ENCODE assay signal across 8 mouse cellular contexts in the genomic region with DNA sequence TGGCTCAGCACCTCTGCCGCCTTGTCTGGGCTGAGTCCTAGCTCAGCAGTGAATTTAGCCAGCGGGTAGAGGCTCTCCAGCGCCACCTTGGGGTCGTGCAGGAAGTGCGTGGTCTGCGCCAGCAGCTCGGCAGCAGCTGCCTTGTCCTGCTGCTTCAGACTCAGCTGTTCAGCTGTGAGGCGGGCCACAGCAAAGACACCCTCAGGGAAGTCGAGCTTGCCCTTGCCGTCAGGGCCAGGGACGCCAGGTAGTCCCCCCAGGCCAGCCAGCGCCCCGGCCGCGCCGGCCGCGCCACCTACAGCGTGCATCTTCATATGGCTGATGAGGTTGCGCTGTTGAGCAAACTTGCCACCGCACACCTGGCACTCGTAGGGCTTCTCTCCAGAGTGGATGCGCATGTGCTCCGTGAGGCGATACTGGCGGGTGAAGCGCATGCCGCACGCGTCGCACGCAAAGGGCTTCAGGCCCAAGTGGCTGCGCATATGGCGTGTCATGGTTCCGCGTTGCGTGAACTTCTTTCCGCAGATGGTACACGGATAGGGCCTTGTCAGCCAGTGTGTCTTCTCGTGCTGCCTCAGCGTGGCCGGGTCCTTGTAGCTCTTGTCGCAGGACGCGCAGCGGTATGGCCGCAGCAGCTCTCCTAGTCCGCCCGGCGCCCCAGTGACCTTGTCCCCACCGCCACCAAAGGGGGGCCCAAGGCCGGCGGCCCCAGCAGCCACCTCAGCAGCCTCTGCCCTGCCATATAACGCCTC. TPM values are rescaled to one million over a fixed set of nuclear protein-coding genes. Genes with fewer than 3 reads are reported as not detected.
DNase-seq lines count a peak whose midpoint lies in the region; ATAC-seq and TF ChIP-seq lines count a peak whose summit lies in the region.

No protein-coding gene starts in this region.

- H3K4me3 ChIP-seq in bone marrow, adult 2 months (replicated peaks; ENCODE audit: control insufficient read depth, low read depth, low read length), result peak overlapping the region; percentile 48
- H3K4me3 ChIP-seq in forebrain, embryonic 14.5 days (ENCODE audit: low read depth, low read length), result peak overlapping the region; percentile 19; the same call in 1 of the 2 replicates
- peak overlapping the region; percentile 77 for H3K4me3 ChIP-seq in lung, embryonic 14.5 days (ENCODE audit: low read depth, low read length)

- peaks cover 23% of the 10 kb centered on the region for H3K36me3 ChIP-seq in forebrain, embryonic 14.5 days (ENCODE audit: control insufficient read depth, insufficient read depth, low read length)
- H3K36me3 ChIP-seq in lung, embryonic 14.5 days (ENCODE audit: insufficient read depth), result peaks cover 67% of the 10 kb centered on the region

- H3K9ac ChIP-seq in forebrain, embryonic 14.5 days (ENCODE audit: low read length), result peak overlapping the region; percentile 17; the same call in 1 of the 2 replicates
- peak overlapping the region; percentile 91 for H3K9ac ChIP-seq in lung, embryonic 14.5 days

- DNase-seq in CD8-positive naive resting alpha-beta T cell, adult 2 months (ENCODE audit: low read depth in 2 of 2, low spot score in 2 of 2), result peak; percentile 73 to 84
- peak; percentile 66 for DNase-seq in forebrain, embryonic 14.5 days (ENCODE audit: low spot score)
- peak; percentile 76 for DNase-seq in heart, postnatal 25 days (ENCODE audit: low spot score)
- DNase-seq in kidney, postnatal 4 days, result peak; percentile 88 to 89
- peak; percentile 87 for DNase-seq in lung, embryonic 14.5 days
- peak; percentile 82 for DNase-seq in thymus, postnatal 25 days

- peak; percentile 93 for TF ChIP-seq CTCF in bone marrow, adult 2 months (IDR thresholded peaks at IDR 0.05; ENCODE audit: control insufficient read depth, insufficient read depth, low read length)
- peak; percentile 90 for TF ChIP-seq CTCF in lung, embryonic 14.5 days (IDR thresholded peaks at IDR 0.05; ENCODE audit: low read depth)

- no peak for ATAC-seq in forebrain, embryonic 14.5 days
- no peak for ATAC-seq in lung, embryonic 14.5 days (ENCODE audit: insufficient read depth)
- peak; percentile 65 for ATAC-seq in neutrophil, adult 5-6 weeks (ENCODE audit: extremely low read depth, insufficient number of reproducible peaks, low FRiP score, poor library complexity, severe bottlenecking)

- peaks cover 71% of the 10 kb centered on the region for H3K27me3 ChIP-seq in forebrain, embryonic 14.5 days (replicated peaks; ENCODE audit: control insufficient read depth, insufficient read depth, low read length)
- H3K27me3 ChIP-seq in lung, embryonic 14.5 days (ENCODE audit: insufficient read depth, low read length), result peaks cover 55% of the 10 kb centered on the region

- H3K27ac ChIP-seq in bone marrow, adult 2 months (ENCODE audit: control insufficient read depth, insufficient read depth, low read depth, low read length, poor library complexity), result peak overlapping the region; percentile 29; the same call in 1 of the 2 replicates
- H3K27ac ChIP-seq in forebrain, embryonic 14.5 days (ENCODE audit: low read depth, low read length), result no peak overlapping the region
- peak overlapping the region; percentile 95 for H3K27ac ChIP-seq in lung, embryonic 14.5 days (ENCODE audit: low read depth)

- WGBS in bone marrow, adult 2 months, result 9% methylated on average over 54 of the region's 54 CpGs
- WGBS in forebrain, embryonic 14.5 days, result 3% methylated on average over 54 of the region's 54 CpGs
- 7% methylated on average over 54 of the region's 54 CpGs for WGBS in lung, embryonic 14.5 days

- TF ChIP-seq POLR2A in bone marrow, adult 2 months (IDR thresholded peaks at IDR 0.05; ENCODE audit: borderline replicate concordance, control insufficient read depth, low read depth, low read length), result peak; percentile 46; the same call in 1 of the 2 replicates

- intact Hi-C loops in heart, postnatal 25 days (cut with DNase I), result loop anchor here (1.0 to 5.0 kb wide), 4 partner anchors 31 to 238 kb away; a partner anchor contains a TSS

- H3K4me1 ChIP-seq in bone marrow, adult 2 months (ENCODE audit: control insufficient read depth, insufficient read depth, low read length), result peaks cover 9% of the 10 kb centered on the region
- peaks cover 18% of the 10 kb centered on the region for H3K4me1 ChIP-seq in forebrain, embryonic 14.5 days (ENCODE audit: control insufficient read depth, insufficient read depth, low read length)
- peaks cover 8% of the 10 kb centered on the region for H3K4me1 ChIP-seq in lung, embryonic 14.5 days (ENCODE audit: insufficient read depth)

- no peaks in the 10 kb centered on the region for H3K9me3 ChIP-seq in forebrain, embryonic 14.5 days (replicated peaks; ENCODE audit: control insufficient read depth, low read length)
- H3K9me3 ChIP-seq in lung, embryonic 14.5 days (ENCODE audit: low read depth, low read length), result no peaks in the 10 kb centered on the region

- H3K4me2 ChIP-seq in forebrain, embryonic 14.5 days (ENCODE audit: low read length), result peak overlapping the region; percentile 43
- H3K4me2 ChIP-seq in lung, embryonic 14.5 days, result peak overlapping the region; percentile 76

RNA-seq across cellular contexts. Expression of a gene that starts 3.7 kb away (rescaled TPM):
- polyA plus RNA-seq in bone marrow, adult 2 months (2011; ENCODE audit: insufficient read depth, insufficient read length, low replicate concordance, missing spikeins), result 0.36 TPM in 1 of 2 replicates, not detected in the other
- 1.3 and 2.0 TPM in 2 replicates for polyA plus RNA-seq in forebrain, embryonic 14.5 days (2014; fragmentation: Nextera tagmentation; extraction: Ambion mirVana)
- total RNA-seq in heart, postnatal 25 days (2021), result 10 to 100 TPM; 15.3 to 19.2 TPM
- 14.0 and 15.6 TPM in 2 replicates for polyA plus RNA-seq in lung, embryonic 14.5 days (2014; fragmentation: Nextera tagmentation; extraction: Ambion mirVana)
- 0.35 and 0.61 TPM in 2 replicates for total RNA-seq in neutrophil, adult 5-6 weeks (2017)

RNA-seq across cellular contexts. Expression of a gene that starts 13.0 kb away (rescaled TPM):
- 5.6 and 20.8 TPM in 2 replicates for polyA plus RNA-seq in bone marrow, adult 2 months (2011; ENCODE audit: insufficient read depth, insufficient read length, low replicate concordance, missing spikeins)
- polyA plus RNA-seq in forebrain, embryonic 14.5 days (2014; fragmentation: Nextera tagmentation; extraction: Ambion mirVana), result 24.3 and 24.6 TPM in 2 replicates
- total RNA-seq in heart, postnatal 25 days (2021), result 1 to 10 TPM; 6.0 to 6.1 TPM
- 28.6 and 29.9 TPM in 2 replicates for polyA plus RNA-seq in lung, embryonic 14.5 days (2014; fragmentation: Nextera tagmentation; extraction: Ambion mirVana)
- total RNA-seq in neutrophil, adult 5-6 weeks (2017), result 8.2 and 13.4 TPM in 2 replicates

RNA-seq across cellular contexts. Expression of a gene that starts 25.4 kb away (rescaled TPM):
- polyA plus RNA-seq in bone marrow, adult 2 months (2011; ENCODE audit: insufficient read depth, insufficient read length, low replicate concordance, missing spikeins), result 3.5 and 5.9 TPM in 2 replicates
- polyA plus RNA-seq in forebrain, embryonic 14.5 days (2014; fragmentation: Nextera tagmentation; extraction: Ambion mirVana), result 15.9 and 17.6 TPM in 2 replicates
- total RNA-seq in heart, postnatal 25 days (2021), result 1 to 10 TPM; 7.4 to 9.0 TPM
- 25.0 and 26.5 TPM in 2 replicates for polyA plus RNA-seq in lung, embryonic 14.5 days (2014; fragmentation: Nextera tagmentation; extraction: Ambion mirVana)
- total RNA-seq in neutrophil, adult 5-6 weeks (2017), result 3.4 and 6.6 TPM in 2 replicates

RNA-seq across cellular contexts. Expression of a gene that starts 28.0 kb away (rescaled TPM):
- 0.65 and 0.85 TPM in 2 replicates for polyA plus RNA-seq in bone marrow, adult 2 months (2011; ENCODE audit: insufficient read depth, insufficient read length, low replicate concordance, missing spikeins)
- polyA plus RNA-seq in forebrain, embryonic 14.5 days (2014; fragmentation: Nextera tagmentation; extraction: Ambion mirVana), result 5.0 and 7.4 TPM in 2 replicates
- 1 to 10 TPM; 9.7 to 9.8 TPM for total RNA-seq in heart, postnatal 25 days (2021)
- 1.1 and 1.5 TPM in 2 replicates for polyA plus RNA-seq in lung, embryonic 14.5 days (2014; fragmentation: Nextera tagmentation; extraction: Ambion mirVana)
- total RNA-seq in neutrophil, adult 5-6 weeks (2017), result 0.47 and 0.61 TPM in 2 replicates

Comparison
In these comparisons a context has a peak if more than half of its experiments do, and no peak if none do; other contexts are left out.
1. H3K4me3 ChIP-seq: peak in every context shown above with its lines; median percentile 77 in lung, embryonic 14.5 days; 48 in bone marrow, adult 2 months; 19 in forebrain, embryonic 14.5 days.